Mouse (Mus musculus) left cerebral cortex, postnatal 10 days (tissue): ENCODE data around the gene Mettl16. TPM values are rescaled to one million over a fixed set of nuclear protein-coding genes. Genes with fewer than 3 reads are reported as not detected.

Experiments
- DNase-seq, 2 experiments: peaks; one replicate each; pipeline ENCODE4 v3.0.0; 2021 to 2022; ENCODE audit warnings: low spot score in 2 of 2, mixed read lengths in 1 of 2; ENCODE audit errors: extremely low spot score in 1 of 2
- intact Hi-C: fragments of 180-260 bp; cut with DNase I; formaldehyde crosslinking; loops from one replicate; pipeline ENCODE4 v1.15.1; 2025
- total RNA-seq, 2 experiments: library from RNA; stranded (reverse); gene quantifications; 2 replicates each; pipeline ENCODE4 v1.2.3; 2021

Gene Mettl16
- 10 to 100 TPM; 15.1 to 18.0 TPM for total RNA-seq

GRCm38 (mm10) chr11:74770595-74771207 lies at the start of gene Mettl16:
Gene Mettl16 (plus strand): TSS chr11:74770830.
- peak; percentile 95 to 97 for DNase-seq
- intact Hi-C loops = no loop called here

- DNase-seq = no peak
- intact Hi-C loops = no loop called here
Observed at GRCm38 (mm10) chr11:74721141-74721540, 49.5 kb upstream of the Mettl16 start.

DNA sequence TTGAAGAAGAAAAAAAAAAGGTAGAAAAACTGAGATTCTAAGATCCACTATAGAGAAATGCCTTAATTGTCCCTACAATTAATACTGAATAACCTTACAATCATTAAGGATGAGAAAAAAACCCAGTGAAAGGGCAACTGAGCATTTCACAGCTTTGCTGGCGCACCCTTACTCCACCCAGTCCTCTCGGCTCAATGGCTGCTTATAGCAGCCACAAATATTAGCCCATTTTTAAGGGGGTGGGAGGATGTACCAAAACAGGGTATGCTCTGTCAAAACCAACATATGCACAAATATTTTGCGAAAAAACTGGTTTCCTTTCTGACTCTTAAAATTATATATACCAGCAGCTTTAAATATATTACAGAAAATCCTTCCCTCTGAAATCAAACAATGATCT lies 48.7 kb upstream of the Mettl16 start:
- DNase-seq = no peak
- intact Hi-C loops = no loop called here

GRCm38 (mm10) chr11:74723357-74724234 lies 47.0 kb upstream of the Mettl16 start:
- intact Hi-C loops = no loop called here
- peak; percentile 75 to 93 for DNase-seq

- DNase-seq = peak; percentile 92 to 99
- intact Hi-C loops = no loop called here
Observed at GRCm38 (mm10) chr11:74724235-74724791, 46.3 kb upstream of the Mettl16 start, which contains the start of gene Pafah1b1. Gene Pafah1b1 (minus strand): TSS chr11:74724670.

DNA sequence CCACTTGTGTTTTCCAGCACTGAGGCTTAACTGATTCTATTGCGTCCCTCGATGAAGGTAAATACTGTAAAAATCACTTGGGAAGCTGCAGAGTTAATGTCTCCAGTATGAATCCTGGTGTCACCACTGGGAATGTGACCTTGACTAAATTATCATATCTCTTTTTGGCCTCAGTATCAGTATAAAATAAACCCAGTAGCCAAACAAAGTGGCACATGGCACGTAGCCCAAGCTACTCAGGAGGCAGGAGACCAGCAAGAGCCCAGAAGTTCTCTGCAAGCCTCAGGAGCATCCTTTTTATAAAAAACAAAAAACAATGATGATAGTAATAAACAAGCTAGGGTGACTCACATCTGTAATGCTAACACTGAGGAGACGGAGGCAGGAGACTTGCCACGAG lies 45.4 kb upstream of the Mettl16 start:
- intact Hi-C loops = no loop called here
- peak in 1 of 2 experiments; percentile 39 for DNase-seq

DNA sequence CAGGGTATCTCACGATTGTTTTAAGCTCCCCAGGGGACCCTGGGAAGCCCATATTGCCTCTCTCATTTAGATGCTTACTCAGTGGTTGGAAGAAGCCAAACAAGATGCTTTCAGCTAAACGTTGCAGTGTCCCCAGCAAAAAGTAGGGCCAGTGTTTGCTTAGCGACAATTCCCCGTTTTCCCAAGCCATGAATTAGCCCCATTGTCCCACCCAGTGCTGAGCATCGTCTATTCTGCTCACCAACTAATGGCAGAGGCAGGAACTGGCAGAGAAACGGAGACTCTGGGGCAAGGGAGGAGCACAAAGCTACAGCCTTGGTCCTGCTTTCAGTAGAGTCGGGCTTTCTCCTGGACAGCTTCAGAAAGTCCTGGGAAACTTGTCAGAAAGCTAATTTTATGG lies 35.7 kb upstream of the Mettl16 start:
- intact Hi-C loops = no loop called here
- peak in 1 of 2 experiments; percentile 20 for DNase-seq

- DNase-seq = no peak
- intact Hi-C loops = no loop called here
Observed at GRCm38 (mm10) chr11:74737861-74738260, 32.8 kb upstream of the Mettl16 start.

- DNase-seq = no peak
- intact Hi-C loops = no loop called here
Observed at GRCm38 (mm10) chr11:74748022-74748421, 22.6 kb upstream of the Mettl16 start.

DNA sequence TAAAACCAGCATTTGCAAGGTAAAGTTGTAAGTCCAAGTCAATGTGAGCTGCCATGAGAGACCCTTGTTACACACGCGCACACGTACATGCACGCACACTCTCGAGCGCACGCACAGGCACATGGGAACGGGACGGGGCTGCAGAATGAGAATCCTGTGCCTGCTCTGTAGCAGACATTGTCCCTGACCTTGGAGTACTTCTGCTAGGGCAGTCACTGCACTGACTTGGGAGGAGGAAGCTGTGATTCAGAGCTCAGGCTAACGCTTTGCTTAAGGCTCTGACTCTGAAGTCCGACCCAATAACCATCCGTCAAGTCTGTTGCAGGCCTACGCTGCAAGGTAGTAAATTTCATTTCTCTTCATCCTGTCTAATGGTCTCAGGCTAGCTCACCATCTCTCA lies 21.4 kb upstream of the Mettl16 start:
- DNase-seq = no peak
- intact Hi-C loops = no loop called here

- intact Hi-C loops = no loop called here
Observed at GRCm38 (mm10) chr11:74750662-74751351, 19.8 kb upstream of the Mettl16 start.

GRCm38 (mm10) chr11:74751352-74752066 lies 19.1 kb upstream of the Mettl16 start:
- peak in 1 of 2 experiments; percentile 6 for DNase-seq
- intact Hi-C loops = no loop called here

More at GRCm38 (mm10) chr11:74750662-74751351, 19.8 kb upstream of the Mettl16 start:
- DNase-seq = no peak

GRCm38 (mm10) chr11:74756631-74757030 lies 14.0 kb upstream of the Mettl16 start:
- intact Hi-C loops = no loop called here

GRCm38 (mm10) chr11:74761011-74761705 lies 9.5 kb upstream of the Mettl16 start:
- DNase-seq = no peak
- intact Hi-C loops = no loop called here

More at GRCm38 (mm10) chr11:74756631-74757030, 14.0 kb upstream of the Mettl16 start:
- DNase-seq = no peak

- DNase-seq = no peak
- intact Hi-C loops = no loop called here
Observed at GRCm38 (mm10) chr11:74763960-74764625, 6.5 kb upstream of the Mettl16 start.

DNA sequence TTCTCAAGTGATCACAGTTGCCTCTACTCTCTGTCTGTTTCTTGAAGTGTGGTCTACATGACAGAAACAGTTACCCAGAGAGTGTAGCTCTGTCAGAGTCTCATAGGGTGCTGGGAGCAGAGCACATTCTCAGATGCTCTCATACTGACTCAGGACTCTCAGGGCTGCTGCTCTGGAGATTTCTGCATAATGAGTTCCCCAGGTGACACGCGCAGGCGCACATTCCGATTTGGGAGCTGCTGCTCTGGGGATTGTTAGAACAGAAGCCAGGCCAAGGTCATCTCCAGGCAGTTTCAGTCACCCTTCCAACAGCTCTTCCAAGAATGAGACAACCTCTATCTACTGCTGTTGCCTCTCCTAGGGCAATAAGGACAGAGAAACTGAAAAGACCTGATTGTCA lies 3.2 kb upstream of the Mettl16 start:
- intact Hi-C loops = no loop called here
- no peak for DNase-seq

DNA sequence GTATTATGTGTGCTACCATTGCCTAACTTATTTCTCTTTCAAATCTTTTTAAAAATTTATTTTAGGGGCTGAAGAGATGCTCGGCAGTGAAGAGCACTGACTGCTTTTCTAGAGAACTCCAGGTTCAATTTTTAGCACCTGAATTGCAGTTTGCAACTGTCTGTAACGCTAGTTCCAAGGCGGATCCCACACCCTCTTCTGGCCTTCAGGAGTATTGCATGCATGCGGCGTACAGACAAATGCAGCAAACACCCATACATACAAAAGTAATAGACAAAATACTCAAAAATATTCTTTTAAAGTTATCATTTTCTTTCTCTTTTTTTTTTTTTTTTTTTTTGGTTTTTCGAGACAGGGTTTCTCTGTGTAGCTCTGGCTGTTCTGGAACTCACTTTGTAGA lies 2.6 kb upstream of the Mettl16 start:
- intact Hi-C loops = no loop called here
- no peak for DNase-seq

GRCm38 (mm10) chr11:74770037-74770436 lies 593 bp upstream of the Mettl16 start:
- DNase-seq = no peak
- intact Hi-C loops = no loop called here
